Mouse (Mus musculus): Measurements from ENCODE around the gene Tmem41b.
"Not testable (repeated sequence)": the region's sequence is repeated elsewhere in the genome, so short reads cannot be mapped to it uniquely, and the experiment has no call there.

Tmem41b gene

GRCm38 (mm10) chr7:109986775-109987174, at the start of gene Tmem41b:
Gene Tmem41b (minus strand): TSS chr7:109986929.
- DNase-seq: peak; percentile 30

DNA sequence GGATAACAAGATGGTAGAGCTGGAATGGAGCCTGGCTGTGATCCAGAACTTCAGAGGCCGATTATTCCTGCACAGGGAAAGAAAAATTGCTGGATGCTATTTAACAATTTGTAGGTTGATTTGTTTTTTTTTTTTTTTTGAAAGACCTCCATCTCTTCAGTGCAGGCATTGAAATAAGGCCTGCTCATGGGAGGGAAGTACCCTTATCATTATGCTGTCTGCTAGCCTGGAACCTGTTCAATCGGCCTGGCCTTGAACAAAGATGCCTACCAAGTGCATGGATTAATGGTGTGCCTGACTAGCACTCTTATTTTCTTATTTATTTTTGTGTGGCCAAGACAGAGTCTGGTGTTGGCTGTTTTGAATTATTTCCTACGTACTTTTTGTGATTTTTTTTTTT, 43.6 kb upstream of the Tmem41b start:
- no peak for DNase-seq

GRCm38 (mm10) chr7:110028826-110029225, 42.1 kb upstream of the Tmem41b start:
- no peak for DNase-seq

DNA sequence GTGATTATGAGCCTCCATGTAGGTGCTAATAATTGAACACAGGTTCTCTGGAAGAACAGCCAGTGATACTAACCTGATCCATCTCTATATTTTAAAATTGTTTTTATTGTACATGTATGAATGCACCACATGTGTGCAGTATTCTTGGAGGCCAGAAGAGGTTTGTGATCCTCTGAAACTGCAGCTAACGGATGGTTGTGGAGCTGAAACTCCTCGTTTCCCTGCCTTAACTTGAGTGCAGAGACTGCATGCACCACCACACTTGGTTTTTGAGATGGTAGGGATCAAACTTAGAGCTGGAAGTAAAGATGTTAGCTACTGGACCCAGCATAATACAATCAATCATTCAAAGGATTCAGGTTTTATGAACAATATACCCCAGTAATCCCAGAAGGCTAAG, 39.9 kb upstream of the Tmem41b start:
- DNase-seq: no peak

- DNase-seq: no peak
Measured at GRCm38 (mm10) chr7:110023553-110023952, 36.8 kb upstream of the Tmem41b start.

DNA sequence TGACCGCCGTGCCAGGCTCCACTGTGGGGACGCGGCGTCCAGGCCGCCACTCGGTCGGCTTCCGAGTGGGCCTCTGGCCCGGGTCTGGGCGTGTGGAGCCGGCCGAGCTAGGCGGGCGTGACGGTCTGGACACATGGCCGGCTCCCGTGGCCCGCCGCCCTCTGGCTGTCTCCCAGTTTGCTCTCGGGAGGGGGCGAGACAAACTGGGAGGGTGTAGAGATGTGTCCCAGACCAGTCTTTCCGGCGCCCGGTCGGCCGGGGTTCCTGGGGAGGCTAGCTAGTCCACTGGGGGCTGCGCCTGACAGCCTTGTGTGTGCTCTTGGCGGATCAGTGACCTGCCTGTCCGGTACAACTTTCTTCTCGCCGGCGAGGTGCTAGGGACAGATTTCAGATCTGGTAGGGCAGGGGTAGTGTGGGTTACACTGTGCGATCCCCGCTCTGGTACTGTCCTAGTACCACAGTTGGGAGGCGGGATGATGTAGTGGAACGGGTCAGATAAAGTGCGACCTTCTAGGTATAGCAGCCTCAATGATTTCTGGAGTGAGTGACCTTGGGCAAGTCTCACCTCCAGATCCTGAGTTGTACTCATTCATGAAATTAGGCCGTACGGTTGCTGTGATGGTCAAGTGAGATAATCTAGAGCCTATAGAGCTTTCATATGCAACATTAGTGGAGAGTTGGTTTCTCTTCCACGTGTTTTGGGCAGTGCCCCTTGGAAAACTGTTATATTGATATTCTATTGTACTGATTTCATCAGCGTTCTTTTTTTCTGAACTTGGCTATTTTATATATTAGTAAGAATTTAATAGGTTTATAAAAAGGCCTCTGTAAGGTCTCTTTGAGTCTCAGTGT, 32.1 kb upstream of the Tmem41b start:
- peak; percentile 81 for DNase-seq

GRCm38 (mm10) chr7:110018117-110018630, 31.4 kb upstream of the Tmem41b start, which contains the start of gene Ipo7:
Gene Ipo7 (plus strand): TSS chr7:110018274.
- peak; percentile 96 for DNase-seq

- no peak for DNase-seq
Measured at GRCm38 (mm10) chr7:110014272-110014671, 27.5 kb upstream of the Tmem41b start.

GRCm38 (mm10) chr7:110011417-110011816, 24.7 kb upstream of the Tmem41b start:
- DNase-seq: no peak

DNA sequence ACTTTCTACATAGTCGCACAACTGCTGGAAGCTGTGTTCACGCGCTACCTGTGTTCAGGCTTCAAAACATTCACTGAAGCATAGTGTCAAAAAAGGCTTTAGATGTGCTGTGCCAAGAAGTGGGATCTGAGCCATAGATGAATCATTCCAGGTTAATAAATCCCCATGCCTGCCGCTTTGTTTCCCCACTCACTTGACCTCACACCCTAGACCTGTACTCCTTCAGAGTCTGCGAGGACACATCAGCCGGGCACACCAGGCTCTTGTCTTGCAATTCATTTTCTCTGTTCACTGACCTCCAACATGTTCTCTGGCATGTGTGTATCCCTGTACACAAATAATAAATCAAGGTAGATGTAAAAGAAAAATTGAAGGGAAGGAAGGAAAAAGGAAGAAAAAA, 22.4 kb upstream of the Tmem41b start:
- no peak for DNase-seq

GRCm38 (mm10) chr7:110008513-110008912, 21.8 kb upstream of the Tmem41b start:
- no peak for DNase-seq

DNA sequence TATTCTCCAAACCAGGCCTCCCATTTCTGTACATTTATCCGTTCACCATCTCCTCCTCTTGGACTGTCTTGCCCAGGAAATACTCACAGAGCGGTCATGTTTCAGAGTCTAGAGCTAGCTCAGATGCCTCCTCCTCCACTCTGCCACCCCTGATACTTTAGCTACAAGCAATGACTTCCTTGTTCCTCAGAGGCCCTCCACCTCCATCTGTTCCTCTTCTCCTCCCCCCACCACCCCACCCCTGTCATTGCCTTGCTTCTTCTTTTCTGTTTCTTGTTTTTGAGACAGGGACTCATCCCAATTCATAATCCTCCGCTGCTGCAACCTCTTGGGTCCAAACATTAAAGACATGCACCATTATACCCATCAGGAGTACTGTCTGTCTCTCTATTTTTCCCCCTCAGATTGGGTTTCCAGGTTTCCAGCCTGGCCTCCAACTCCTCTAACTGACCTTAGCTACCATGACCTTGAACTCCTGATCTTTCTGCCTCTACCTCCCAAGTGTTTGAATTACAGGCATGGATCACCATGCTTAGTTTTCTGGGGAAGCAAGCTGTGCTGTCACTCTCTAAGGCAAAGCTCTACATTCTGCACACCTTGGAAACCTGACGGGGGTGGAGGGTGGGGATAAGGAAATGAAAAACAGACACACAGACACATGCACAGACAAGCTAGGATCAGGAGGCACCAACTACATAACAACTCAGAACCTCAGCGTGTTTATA, 19.9 kb upstream of the Tmem41b start:
- DNase-seq: no peak

- DNase-seq: no peak
Measured at GRCm38 (mm10) chr7:110005976-110006375, 19.2 kb upstream of the Tmem41b start.

DNA sequence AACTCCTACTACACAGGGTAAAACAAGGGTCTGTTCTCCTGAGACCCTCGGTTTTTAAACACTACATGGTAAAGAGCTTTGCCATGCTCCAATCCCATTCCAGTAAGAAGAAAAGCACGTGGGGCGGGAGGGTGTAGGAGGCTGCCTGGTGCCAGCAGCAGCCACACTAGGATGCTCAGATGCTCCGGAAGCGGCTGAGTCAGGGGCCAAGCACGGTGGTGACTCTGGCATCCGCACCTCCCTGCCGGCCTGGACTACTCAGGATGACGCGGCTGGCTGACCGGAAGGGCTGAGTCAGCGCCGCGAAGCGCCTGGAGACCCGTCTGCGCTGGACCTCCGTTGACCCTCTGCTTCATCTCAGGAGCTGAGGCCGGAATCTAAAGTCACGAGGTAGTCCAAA, 16.2 kb upstream of the Tmem41b start:
- peak; percentile 71 for DNase-seq

DNA sequence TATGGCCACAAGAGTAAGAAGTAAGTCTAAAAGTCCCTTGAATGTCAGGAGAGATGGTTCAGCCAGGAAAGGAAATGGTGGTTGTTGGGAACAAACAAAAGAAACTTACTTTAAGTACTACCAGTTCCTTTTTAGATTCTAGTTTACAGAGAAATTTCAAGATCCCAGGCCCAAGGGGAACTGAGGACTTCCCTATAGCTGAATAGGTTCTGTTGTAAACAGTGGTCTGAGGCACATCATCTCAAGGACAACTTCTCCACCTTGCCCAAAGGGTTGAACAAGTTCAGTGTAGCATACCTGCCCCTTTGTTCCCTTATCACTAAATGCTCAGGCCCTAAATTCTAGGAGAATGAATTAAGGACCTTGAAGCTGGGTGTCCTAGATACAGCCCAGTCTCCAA, 15.4 kb upstream of the Tmem41b start:
- no peak for DNase-seq

DNA sequence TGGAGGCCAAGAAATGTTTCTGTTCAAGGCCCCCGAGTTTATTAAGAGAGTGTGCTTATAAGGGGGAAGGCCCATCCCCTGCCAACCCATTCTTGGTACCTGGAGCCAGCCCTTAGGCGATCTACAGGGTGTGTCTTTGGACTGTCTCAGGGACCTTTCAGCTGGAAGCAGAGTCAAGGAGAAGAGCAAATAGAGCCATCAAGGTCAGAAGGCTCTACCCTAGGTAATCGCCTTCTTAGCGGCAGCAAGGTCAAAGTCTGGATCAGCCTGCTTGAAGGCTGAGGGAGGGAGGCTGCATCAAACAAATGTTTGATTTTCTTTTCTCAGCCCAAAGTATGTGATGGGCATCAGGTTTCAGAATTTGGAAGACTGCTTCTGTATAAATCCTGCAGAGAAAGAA, 11.7 kb upstream of the Tmem41b start:
- no peak for DNase-seq

- peak; percentile 85 for DNase-seq
Measured at GRCm38 (mm10) chr7:109993157-109993959, 6.6 kb upstream of the Tmem41b start.

- DNase-seq: no peak
Measured at GRCm38 (mm10) chr7:109991286-109991685, 4.6 kb upstream of the Tmem41b start.

DNA sequence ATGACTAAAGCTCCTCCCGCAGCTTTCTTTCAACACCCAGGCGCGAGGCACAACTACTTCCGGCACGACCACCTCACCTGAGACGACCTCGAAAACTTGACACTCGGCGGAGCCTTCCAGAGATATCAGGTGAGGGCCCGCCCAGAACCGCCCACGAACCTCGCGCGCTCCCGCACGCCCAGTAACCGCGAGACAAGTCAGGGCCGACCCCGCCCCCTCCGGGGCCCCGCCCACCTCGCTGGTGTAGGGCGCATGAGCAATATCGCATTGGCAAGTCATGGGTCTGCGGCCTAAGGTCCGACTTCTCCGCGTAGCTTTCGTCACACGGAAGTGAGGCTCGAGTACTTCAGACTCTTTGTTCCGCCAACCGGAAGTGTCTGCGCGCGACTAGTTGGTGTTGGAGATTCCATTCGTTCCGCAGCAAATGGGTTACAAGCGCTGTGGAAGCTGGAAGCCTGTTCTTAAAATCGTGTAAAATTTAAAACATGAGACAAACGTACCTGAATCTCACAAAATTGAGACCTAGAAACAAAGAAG, 528 bp downstream of the Tmem41b start:
- peak; percentile 100 for DNase-seq

DNA sequence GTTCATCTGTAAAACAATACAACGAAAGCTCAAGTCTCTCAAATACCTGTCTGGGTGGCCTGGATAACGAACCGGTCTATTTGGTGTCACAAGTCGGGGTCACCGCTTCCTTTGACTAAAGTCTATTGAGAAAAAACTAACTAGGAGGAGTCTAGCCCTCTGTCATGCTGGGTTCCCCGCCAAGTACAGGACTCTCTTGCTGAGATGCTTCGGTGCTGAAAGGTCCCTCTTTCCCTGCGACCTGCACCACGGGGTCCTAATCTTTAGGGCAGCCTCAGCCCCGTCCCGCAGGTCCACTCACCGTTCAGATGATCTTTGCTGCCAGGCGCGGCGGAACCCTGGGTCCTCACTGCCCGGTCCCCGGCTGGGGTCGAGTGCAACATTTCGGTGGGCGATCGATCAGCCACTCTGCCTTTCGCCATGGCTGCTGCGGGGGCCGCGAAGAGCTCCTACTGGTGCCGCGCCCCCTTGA, 1.0 kb downstream of the Tmem41b start:
- DNase-seq: no peak

DNA sequence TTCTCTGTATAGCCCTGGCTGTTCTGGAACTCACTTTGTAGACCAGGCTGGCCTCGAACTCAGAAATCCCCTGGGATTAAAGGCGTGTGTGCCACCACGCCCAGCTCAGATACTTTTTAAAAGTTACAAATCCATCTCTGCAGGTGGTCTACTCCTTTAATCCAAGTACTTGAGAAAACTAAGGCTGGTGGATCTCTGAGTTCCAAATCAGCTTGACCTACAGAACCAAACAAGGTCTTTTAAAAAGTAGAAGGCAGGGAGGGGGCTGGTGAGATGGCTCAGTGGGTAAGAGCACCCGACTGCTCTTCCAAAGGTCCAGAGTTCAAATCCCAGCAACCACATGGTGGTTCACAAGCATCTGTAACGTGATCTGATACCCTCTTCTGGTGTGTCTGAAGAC, 2.1 kb downstream of the Tmem41b start:
- not testable (repeated sequence) for DNase-seq

DNA sequence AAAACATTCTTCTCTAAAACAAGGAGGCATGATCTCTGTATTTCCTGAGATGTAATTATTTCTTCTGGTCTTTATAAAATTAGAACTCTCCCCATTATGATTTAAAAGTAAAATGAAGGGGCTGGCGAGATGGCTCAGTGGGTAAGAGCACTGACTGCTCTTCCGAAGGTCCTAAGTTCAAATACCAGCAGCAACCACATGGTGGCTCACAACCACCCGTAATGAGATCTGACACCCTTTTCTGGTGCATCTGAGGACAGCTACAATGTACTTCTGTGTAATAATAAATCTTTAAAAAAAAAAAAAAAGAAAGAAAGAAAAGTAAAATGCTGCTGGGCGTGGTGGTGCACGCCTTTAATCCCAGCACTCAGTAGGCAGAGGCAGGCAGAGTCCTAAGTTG, 9.6 kb downstream of the Tmem41b start:
- peak; percentile 42 for DNase-seq
